Mouse (Mus musculus) lung, postnatal 0 days (tissue): Measurements from ENCODE around the gene Cyp17a1.

Experiments
- CTCF ChIP-seq: IDR thresholded peaks from 2 replicates; pipeline ENCODE4 v1.5.1; 2016; ENCODE audit warnings: antibody characterized with exemption, mild to moderate bottlenecking
- EP300 ChIP-seq: IDR thresholded peaks from 2 replicates; pipeline ENCODE4 v1.6.1; 2016; ENCODE audit warnings: antibody characterized with exemption, mild to moderate bottlenecking, control low read depth

DNA sequence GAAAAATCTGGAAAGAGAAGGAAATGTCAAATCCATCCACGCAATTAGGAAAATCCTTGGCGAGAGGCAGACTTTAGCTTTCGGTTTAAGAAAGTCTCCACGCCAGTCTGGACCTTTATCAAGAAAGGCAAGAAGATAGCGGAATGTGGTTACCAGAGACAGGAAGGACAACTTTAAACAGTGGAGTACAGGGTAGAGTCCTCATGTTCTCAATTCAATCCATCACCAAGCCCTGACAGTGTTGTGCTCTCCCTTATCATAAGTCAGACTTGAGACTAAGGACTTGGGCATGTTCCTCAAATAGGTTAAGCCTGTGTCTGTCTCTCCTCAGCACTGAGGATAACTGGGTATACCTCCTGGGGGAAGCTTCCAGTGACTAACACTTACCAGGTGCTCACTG, 3.2 kb downstream of the Cyp17a1 start:
- TF ChIP-seq CTCF (no peak), EP300 (no peak)
